Mouse (Mus musculus) bone marrow macrophage, adult 2 months (primary cell): ENCODE data around the gene Gm49392.

ENCODE experiments used
- CTCF ChIP-seq: IDR thresholded peaks from 2 replicates; pipeline ENCODE4 v1.5.1; 2012; ENCODE audit warnings: low read depth, mild to moderate bottlenecking, low read length, moderate library complexity
- POLR2A ChIP-seq: IDR thresholded peaks from 2 replicates; pipeline ENCODE4 v1.6.1; 2012; ENCODE audit warnings: mild to moderate bottlenecking, low read depth, low read length, borderline replicate concordance

DNA sequence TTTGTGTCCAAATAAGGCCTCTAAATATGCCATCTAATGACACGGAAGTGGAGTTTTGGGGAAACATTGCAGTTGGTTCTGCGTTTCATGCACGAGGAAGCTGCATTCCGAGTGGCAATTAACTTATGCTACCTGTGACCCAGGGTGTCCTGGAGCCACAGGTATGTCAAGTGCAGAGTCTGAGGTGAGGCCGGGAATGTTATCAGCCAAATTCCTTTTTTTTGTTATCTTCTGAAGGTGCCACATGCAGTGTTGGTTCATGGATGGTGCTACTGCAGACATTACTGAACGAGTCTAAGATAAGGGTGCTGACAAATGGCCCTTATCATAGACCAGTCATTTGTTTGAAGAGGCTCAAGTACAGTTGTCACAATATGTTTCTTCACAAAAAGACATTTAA lies 83.9 kb downstream of the Gm49392 start:
- no peak for TF ChIP-seq CTCF
- TF ChIP-seq POLR2A = no peak
